ENCODE assay signal across 8 mouse cellular contexts in the genomic region with DNA sequence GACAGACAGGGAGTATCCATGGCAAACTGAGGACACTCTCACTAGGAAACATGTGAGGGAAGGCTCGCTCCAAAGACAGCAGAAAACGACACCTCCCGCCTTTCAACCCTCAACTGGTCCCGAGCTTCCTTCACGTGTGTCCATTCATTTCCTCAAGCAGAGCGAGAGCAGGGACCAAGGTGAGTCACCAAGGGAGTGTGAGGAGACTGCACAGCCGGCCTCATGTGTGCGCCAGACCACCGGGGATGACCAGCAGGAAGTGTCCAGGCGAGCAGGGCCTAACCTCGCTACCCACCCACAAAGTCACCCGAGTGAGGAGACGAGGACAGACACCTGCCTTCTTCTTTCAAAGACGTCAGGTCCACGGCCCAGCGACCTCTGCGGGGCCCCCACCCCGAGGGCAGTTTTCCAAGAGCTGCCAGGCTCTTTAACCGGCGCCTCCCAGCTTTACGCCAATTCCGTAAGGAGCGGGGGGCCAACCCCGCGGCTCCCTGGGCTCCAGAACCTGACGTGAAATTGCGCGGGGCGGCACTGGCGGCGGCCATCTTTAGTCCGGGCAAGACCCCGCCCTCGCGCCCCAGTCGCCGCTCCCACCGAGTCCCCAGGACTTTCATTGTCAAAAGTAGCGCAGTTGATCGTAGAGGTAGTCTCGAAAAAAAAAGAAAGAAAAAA. TPM values are rescaled to one million over a fixed set of nuclear protein-coding genes. Genes with fewer than 3 reads are reported as not detected.
DNase-seq lines count a peak whose midpoint lies in the region; ATAC-seq lines count a peak whose summit lies in the region.

No protein-coding gene starts in this region.

- H3K9ac ChIP-seq in intestine, embryonic 14.5 days (ENCODE audit: low read length): peak overlapping the region; percentile 97

- no peaks in the 10 kb centered on the region for H3K9me3 ChIP-seq in intestine, embryonic 14.5 days (ENCODE audit: control insufficient read depth, low read length)

- peaks cover 13% of the 10 kb centered on the region; the same call in 1 of the 2 replicates for H3K4me1 ChIP-seq in intestine, embryonic 14.5 days (replicated peaks; ENCODE audit: control insufficient read depth, insufficient read depth, low read length)

- H3K4me3 ChIP-seq in intestine, embryonic 14.5 days (ENCODE audit: low read depth, low read length): peak overlapping the region; percentile 98

- H3K36me3 ChIP-seq in intestine, embryonic 14.5 days (ENCODE audit: control insufficient read depth, insufficient read depth, low read length): peaks cover 4% of the 10 kb centered on the region; the same call in 1 of the 2 replicates

- ATAC-seq in intestine, embryonic 14.5 days (replicated peaks; ENCODE audit: low FRiP score, low TSS enrichment, low read depth): peak; percentile 93
- ATAC-seq in megakaryocyte progenitor cell, adult 5-6 weeks (replicated peaks; ENCODE audit: poor library complexity): peak; percentile 68

- peak; percentile 76 to 81 for DNase-seq in thymus, postnatal 10 days (ENCODE audit: low spot score in 2 of 2)
- no peak for DNase-seq in thymus, postnatal 25 days
- peak; percentile 90 for DNase-seq in embryo, embryonic 10.5 days (ENCODE audit: low spot score)
- peak; percentile 85 to 86 for DNase-seq in gastrocnemius, adult 8-10 months (ENCODE audit: low spot score in 2 of 2)
- DNase-seq in intestine, embryonic 14.5 days (ENCODE audit: low spot score): peak; percentile 98
- DNase-seq in left cerebral cortex, postnatal 25 days (ENCODE audit: low spot score in 2 of 2): peak; percentile 92 to 94
- DNase-seq in right cerebral cortex, postnatal 25 days: peak; percentile 89

- H3K27me3 ChIP-seq in intestine, embryonic 14.5 days (replicated peaks; ENCODE audit: control insufficient read depth, insufficient read depth, low read length): no peaks in the 10 kb centered on the region

- peak overlapping the region; percentile 84 for H3K4me2 ChIP-seq in intestine, embryonic 14.5 days (ENCODE audit: low read length)

- intact Hi-C loops in left cerebral cortex, postnatal 25 days (cut with DNase I): loop anchor here (1.0 kb wide), 3 partner anchors 43 to 100 kb away; partner anchors contain the start of gene Herpud2

- under 1% methylated on average over 41 of the region's 41 CpGs for WGBS in intestine, embryonic 14.5 days

- peak overlapping the region; percentile 99 for H3K27ac ChIP-seq in intestine, embryonic 14.5 days (ENCODE audit: low read depth)

RNA-seq across cellular contexts. Expression of gene Sept7, which starts 0.5 kb away (rescaled TPM):
- total RNA-seq in gastrocnemius, adult 8-10 months (2022): 10 to 100 TPM; 58.3 to 74.3 (median 66.0) TPM
- 233 and 267 TPM in 2 replicates for polyA plus RNA-seq in intestine, embryonic 14.5 days (2014; fragmentation: Nextera tagmentation; extraction: Ambion mirVana)
- total RNA-seq in left cerebral cortex, postnatal 25 days (2021): 100 to 1,000 TPM; 372 to 405 TPM
- 186 and 197 TPM in 2 replicates for total RNA-seq in megakaryocyte progenitor cell, adult 5-6 weeks (2015)
- 263 and 294 TPM in 2 replicates for total RNA-seq in megakaryocyte progenitor cell, adult 5-6 weeks (2017)
